Mouse (Mus musculus) CD4-positive helper T cell, adult 2 months (primary cell): Measurements from ENCODE around the gene Chmp5.
A peak's percentile ranks its signal among the peaks of the same experiment; 100 is the strongest.
"Not testable (repeated sequence)": the region's sequence is repeated elsewhere in the genome, so short reads cannot be mapped to it uniquely, and the experiment has no call there.

ENCODE experiments used
- DNase-seq: peaks from one replicate; pipeline ENCODE4 v3.0.0-alpha.2; 2012; ENCODE audit warnings: low read depth, missing footprints, low spot score

The Chmp5 gene

DNA sequence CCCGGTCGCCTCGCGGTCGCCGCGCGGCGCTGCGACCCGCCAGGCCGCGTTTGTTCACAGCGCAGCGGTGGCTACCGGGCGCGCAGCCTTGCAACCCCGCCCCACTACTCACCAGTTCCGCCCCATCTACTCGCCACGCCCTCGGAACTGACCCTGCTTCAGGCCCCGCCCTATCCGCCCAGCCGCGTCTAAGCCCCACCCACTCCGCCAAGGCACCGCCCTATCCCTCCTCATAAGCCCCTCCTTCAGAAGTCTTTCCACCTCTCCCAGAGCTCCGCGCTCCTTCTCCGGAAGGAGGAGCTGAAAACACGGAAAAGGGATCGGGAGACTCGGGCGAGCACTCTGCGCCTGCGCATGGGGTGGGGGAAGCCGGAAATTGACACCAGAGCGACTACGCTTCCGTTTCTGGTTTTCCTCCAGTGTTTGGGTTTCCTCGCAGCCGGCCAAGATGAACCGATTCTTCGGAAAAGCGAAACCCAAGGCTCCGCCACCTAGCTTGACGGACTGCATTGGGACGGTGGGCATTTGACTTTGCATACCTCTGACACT lies at the start of gene Chmp5, which contains the start of gene Bag1:
Gene Chmp5, plus strand, starts transcription at position 248 of the 549 bp plus-strand sequence.
Gene Bag1, minus strand, starts transcription at position 135 of the 549 bp plus-strand sequence.
- DNase-seq, result peak; percentile 98

DNA sequence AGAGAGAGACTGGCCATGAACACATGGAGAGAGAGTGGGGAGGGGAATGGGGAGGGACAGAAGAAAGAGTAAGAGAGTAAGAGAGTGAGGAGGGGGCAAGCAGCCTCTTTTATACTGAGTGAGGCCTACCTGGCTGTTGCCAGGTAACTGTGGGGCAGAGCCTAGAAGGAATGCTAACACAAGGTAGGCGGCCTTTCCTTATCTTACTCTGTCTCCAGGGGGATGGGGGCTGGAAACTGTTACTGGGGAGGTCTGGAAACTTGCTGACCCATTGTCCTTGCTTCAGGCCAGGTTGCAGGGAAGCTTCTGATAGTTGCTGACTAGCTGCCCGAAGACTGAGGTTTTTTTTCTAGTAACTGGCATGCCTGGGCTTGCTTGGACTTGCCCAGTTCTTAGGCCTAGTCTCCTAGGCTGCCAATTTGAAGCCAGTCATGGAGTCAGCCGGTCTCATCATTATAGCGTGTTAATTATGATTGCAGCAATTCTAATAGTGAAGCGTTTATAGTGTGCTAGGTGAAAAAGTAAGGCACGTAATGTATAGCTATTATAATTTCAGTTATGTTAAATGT lies 49.6 kb upstream of the Chmp5 start:
- no peak for DNase-seq

DNA sequence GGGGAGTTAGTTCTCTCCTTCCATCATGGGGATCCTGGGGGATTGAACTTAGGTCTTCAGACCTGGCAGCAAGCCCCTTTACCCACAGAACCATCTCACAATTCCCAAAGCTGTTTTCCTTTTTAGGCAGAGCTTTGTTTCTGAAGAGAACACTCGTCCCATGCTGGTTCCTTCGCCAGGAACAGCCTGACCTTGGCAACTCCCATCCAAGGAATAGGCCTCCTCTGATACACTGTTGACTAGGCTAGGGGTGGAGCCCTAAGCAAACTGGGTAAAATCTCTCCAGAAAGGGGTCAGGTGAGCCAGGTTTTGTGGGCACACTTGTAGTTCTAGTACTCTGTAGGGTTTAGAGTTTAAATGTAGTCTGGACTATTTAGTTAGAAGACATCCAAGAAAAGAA lies 48.9 kb upstream of the Chmp5 start:
- DNase-seq, result no peak

DNA sequence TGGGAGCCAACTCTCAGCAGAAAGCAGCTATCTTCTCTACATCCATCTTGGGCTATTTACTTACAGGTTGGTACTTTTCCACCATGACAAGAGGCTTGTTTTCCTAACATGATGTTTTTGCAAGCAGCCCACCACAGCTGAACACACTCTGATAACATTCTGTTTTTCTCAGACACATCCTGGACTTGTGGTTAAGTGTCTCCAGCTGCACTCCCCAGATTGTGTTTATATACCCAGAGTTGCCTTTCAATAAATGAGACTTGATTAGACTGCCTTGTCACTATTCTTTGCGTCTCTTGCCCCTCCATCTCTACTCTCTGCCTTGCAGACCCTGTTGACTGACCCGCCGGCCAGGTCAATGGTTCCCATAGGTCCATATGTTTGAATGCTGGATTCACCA lies 48.1 kb upstream of the Chmp5 start:
- no peak for DNase-seq

DNA sequence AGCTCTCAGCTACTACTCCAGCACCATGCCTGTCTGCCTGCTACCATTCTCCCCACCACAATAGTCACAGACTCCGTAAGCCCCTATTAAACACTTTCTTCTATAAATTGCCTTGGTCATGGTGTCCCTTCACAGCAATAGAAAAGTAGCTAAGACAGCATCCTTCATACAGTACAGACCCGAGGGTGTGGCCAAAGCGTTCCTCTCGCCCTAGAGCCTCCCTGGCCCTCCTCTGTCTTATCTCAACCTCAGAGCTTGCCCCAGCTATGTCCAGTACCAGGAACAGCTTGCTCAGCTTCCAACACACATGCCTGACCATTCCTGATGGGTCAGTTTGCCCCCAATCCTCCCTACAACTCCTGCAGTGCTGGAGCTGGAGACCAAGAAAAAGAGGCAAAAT lies 47.6 kb upstream of the Chmp5 start:
- DNase-seq, result no peak

DNA sequence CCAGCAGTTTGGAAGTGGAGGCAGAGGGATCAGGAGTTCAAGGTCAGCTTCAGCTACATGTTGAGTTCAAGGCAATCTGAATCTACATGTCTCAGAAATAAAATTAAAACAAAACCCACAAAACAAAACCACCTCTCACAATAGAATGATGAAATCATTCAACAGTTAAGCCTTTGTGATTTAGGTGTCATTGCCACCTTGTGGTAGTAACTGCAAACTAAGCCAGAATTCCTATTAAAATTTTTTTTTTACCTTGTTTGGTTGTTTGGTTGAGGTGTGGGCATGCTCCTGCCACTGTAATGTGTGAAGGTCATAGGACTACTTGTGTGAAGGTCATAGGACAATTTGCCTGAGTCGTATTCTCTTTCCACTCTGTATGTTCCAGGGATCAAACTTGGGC lies 41.9 kb upstream of the Chmp5 start:
- peak; percentile 63 for DNase-seq

DNA sequence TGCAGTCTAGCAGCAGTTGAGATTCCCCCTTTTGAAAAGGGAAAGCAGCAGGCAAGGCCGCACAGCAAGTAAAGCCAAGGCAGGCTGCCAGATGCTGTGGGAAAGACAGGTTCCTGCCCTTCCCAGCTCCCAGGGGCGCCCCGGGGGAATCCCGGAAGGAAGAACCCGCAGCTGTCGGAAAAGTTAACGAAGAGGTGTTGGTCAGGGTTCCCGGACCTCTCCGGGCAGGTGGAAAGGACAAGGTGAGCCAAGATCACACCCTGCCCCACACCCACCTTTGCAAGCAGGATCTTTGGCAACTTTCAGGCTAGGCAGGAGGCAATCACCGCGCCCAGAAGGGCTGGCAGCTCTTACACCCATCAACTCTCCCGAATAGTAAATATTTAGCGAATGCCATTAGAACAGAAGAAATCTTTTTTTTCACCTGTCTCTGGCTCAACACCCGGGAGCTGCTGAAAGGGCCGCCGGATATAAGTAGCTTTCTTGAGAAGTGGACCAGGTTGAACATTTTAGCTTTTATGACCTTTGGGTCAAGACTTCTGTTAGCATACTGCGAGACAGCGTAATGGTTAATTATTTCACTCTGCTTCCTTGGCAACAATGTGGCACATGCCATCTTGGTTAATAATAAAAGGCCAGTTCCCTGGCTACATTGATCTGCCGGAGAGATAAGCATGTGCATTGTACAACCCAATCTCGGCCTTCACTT lies 39.8 kb upstream of the Chmp5 start:
- no peak for DNase-seq

DNA sequence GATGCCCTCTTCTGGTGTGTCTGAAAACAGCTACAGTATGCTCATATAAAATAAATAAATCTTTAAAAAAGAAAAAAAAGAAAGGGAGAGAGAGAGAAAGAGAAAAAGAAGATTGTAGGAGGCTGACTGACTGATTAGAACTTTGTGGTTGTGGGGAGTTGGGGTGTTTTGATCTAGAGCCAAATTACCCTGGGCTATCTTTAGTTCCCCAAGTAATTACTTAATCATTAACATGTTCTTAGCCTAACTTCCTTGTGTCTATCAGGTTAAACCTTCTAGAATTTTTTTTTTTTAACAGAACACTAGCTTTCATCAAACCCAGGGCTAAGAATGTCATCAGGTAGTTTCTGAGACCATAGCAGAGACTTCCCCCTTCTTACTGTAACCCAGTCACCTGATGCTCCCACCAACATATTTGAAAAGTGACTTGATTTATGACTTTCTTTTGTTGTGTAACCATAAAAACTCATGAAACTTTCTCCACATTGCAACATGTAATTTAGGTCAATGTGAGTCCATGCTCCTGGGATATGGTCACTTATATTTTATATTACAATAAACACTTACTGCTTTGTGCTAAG lies 33.8 kb upstream of the Chmp5 start:
- DNase-seq, result no peak

DNA sequence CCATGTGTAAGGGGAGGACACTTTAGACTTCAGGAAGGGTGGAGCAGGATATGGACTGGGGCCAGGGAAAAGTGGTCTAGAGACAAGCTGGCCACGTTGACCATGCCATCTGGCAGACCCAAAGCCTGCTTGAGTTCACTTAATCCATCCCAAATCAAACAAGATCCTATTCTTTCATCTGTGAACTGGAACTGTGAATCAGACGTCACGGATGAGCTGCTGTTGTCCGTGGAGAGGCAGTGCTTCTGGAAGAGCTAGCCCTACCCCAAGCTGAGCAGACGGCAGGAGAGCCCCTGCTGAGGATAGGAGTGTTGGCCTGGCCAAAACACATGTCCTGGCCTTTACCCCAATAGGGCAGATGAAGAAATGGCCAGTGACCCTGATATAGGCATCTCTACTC lies 32.3 kb upstream of the Chmp5 start:
- DNase-seq, result no peak

DNA sequence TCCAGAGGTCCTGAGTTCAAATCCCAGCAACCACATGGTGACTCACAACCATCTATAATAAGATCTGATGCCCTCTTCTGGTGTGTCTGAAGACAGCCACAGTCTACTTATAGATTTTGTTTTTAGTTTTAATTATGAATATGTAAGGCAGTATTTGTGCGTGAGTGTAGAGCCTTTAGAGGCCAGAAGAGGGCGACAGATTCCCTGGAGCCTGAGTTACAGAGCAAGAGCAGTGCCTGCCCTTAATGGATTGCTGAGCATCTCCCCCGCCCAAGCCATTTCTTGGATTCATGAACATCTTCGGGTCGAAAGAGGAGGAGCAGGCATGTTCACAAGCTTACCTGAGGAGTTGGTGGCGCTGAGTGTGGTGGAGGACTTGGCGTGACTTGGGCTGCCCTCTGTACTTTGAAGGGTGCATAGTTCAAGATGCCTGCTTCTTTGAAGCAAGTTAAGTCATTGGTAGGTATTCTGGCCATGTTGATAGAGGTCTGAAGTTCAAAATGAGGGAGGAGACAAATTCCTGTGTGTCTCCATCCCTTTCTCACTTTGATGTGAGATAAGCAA lies 31.5 kb upstream of the Chmp5 start:
- no peak for DNase-seq

DNA sequence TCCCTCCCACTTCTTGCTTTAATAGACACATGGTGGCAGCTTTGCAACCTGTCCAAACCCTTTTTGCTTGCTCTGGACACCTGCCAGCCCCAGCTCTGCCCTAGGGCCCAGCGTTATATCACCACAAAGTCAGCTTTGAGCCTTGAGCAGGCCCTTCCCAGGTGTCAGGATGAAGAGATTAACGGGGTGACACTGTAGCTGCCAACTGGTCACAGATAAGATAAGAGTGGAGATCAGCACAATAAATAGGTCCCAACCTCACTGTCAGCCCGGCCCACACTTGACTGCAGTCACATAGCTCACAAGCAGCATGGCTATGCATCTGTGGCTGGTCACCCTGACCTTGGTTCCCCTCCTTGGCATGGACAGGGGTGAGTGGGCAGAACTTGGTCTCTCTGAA lies 28.4 kb upstream of the Chmp5 start, which contains the start of gene Spink4:
Gene Spink4, plus strand, starts transcription at position 268 of the 400 bp plus-strand sequence.
- no peak for DNase-seq

DNA sequence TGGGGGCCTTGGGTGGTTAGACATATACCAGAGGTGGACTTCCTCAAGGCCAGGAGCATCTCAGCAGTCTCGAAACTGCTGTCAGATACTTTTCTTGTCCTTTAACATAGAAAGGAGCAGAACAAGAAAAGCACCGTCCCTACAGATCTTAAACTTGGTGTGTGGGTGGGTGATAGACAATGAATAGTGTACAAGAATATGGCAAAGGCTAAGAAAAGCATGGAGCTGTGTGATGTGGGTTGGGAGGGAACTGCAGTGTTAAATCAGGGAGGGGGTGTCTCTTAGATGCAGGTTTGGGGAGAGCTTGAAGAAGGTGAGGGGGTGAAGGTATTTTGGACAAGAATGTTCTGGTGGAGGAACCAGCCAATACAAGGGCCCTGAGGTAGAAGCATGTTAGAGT lies 27.6 kb upstream of the Chmp5 start:
- no peak for DNase-seq

DNA sequence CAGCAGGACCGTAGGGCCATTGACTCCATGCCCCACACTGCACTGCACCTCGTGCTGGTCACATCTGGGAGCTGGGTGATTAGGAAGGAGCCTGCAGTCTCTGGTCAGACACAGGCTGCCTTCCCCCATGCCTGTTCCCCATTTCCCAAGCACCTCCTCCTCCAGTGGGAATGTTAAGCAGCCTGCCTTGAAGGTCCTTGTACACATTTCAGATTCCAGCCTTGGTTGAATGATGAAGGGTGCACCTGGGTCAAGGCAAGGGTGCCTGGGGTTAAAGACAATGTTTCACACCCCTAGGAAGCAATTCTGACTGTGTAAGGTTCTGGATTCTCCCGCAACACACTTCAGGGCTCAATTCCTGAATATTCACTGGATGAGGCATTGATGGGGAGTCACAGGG lies 26.9 kb upstream of the Chmp5 start:
- DNase-seq, result no peak

DNA sequence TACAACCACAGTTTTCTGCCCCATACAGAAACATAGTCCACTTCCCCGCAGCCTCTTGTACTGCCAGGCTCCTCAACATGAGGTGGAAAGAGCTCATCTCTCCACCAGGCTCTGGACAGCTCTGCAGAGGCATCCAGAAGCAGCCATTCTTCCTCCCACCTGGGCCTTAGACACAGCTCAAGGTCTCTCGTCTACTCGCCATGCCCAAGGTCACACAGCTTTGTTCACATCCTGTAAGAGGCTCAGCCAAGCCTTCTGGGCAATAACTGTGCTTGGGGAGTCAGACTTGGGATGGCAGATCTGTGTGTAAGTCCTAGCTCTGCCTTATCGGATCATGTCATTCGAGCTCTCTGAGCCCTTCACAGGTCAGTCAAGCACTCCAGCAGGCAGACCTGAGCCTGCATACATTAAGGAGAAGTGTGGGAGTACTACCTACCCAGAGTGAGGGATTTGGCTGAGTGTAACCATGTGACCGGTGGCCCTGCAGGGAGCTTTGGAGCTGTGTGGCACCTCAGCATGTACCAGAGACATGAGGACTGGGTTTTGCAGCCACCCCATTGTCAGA lies 25.0 kb upstream of the Chmp5 start:
- no peak for DNase-seq

DNA sequence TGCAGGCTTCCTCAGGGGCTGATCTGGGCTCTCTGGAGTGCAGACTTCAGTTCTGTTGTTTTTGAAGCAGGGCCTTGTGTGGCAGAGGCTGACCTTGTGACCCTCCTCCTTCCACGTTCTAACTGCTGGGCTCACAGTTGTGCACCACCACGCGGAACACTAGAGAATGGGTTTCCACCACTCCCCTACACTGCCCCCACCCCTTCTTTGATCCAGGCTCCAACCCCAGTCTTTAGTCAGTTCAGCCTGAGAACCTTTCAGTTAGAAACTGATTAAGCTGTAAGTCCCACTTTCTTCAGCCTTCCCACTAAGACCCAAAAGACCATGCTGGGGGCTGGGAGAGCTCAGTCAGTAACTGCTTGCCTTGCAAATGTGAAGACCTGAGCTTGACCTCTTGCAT lies 22.6 kb upstream of the Chmp5 start:
- no peak for DNase-seq

DNA sequence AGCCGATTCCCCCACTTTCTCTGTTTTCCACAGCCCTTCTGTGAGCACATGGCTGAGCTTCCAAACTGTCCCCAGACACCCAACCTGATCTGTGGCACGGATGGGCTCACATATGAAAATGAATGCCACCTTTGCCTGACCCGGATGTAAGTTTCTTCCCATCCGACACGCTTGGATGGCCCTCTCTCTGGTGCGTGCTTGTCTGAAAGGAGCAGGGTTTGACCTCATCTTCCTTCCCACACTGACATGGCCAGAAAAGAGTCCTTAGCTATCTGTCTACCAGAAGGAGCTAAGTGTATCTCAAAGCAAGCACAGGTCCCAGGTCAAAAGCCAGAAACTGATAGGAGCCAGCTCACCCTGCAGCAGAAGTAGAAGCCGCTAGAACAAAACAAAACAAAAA lies 19.2 kb upstream of the Chmp5 start:
- no peak for DNase-seq

DNA sequence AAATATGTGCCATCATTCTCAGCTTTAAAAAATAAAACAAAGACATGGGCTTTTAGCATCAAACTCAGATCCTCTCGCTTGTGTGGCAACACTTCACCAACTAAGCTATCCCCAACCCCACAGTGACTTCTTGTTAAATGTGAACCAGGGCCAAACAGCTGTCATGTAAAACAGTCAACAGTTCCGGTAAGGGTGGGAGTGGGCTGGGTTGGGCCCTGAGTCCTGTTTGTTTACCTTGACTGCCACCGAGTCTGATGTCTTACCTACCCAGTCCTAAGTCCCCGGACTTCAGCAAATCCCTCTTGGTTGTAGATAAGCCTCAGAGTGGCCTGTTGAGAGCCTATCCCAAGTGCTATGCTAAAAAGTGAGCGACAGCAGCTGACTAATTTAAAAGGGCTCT lies 14.5 kb upstream of the Chmp5 start:
- no peak for DNase-seq

DNA sequence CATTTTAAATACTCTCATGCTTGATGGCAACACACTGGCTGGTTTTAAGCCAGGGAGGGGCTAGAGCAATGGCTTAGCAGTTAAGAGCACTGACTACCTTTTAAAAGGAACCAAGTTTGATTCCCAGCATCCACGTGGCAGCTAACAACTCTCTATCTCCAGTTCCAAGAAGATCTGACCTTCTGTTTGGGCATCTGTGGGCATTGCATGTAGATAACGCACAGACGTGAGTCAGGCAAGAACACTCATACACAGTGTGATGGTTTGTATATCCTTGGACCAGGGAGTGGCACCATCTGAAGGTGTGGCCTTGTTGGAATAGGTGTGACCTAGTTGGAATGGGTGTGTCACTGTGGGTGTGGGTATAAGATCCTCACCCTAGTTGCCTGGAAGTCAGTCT lies 13.8 kb upstream of the Chmp5 start:
- DNase-seq, result not testable (repeated sequence)

DNA sequence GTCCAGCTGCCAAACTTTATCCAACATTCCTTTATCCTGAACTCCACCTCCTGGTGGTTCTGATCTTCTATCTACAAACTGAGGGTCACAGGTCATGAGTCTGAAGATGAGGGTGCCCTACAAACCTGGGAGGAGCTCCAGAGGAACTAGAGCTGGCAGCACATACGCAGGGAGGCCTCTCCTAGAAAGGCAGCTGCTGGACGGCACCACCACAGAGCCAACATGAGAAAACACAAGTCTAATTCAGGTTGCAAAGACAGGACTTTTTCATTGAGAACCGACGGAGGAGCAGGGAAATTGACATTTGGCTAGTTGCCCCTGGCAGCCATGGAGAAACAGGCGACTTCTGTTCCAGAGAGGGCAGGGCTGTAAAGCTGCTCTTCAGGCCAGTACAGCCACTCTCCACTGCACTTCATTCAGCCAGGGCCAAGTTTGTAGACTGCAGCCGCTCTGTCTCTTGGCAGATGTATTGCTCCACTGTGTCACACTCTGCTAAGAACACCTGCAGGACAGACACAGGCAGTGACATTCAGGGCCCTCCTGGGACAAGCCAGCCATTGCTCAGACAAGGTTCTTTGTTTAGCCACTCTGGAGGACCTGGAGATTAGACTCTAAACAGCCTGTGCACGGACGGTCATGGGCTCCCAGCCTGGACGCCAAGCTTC lies 11.9 kb upstream of the Chmp5 start:
- no peak for DNase-seq

DNA sequence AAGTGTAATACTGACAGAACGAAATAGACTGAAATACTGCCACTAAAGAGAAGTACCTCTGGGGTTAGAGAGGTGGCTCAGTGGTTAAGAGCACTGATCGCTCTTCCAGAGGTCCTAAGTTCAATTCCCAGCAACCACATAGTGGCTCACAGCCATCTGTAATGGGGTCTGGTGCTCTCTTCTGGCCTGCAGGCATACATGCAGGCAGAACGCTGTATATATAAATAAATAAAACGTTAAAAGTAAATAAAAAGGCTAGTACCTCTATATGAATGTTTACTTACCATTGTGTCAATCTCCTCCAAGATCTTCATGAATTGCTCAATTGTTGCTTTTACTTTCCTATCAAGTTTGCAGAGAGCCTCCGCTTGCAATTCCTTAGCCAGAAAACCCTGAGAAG lies 9.4 kb upstream of the Chmp5 start:
- DNase-seq, result no peak

DNA sequence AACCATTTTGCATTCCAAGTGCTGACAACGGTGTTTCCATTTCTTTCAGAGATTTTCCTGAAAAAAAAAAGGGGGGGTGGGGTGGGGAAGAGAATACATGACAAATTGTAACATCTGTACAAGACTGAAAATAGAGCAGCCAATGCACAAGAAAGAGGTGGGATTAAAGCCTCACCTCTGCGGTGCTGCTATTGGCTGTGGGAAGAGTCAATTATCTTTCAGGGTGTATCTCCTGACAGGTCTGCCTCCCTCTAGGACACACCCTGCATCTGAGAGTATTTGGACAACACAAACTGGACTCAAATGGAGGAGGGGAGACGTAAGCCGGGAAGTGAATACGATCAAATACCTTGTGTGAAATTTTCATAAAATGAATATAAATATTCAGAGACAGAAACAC lies 4.6 kb upstream of the Chmp5 start:
- no peak for DNase-seq
